Mouse (Mus musculus) ES-Bruce4 (cell line): Measurements from ENCODE around the gene Kank1.

Experiments used
- CTCF ChIP-seq: IDR thresholded peaks from one replicate; pipeline ENCODE4 v1.8.1; 2011; ENCODE audit warnings: low read depth, low read length
- POLR2A ChIP-seq: IDR thresholded peaks from one replicate; pipeline ENCODE4 v1.8.1; 2011; ENCODE audit warnings: low read length; ENCODE audit not compliant: insufficient read depth

GRCm38 (mm10) chr19:25206969-25207368 is 29.8 kb upstream of the Kank1 start:
- TF ChIP-seq POLR2A (no peak), CTCF (no peak)
